Mouse (Mus musculus): Measurements from ENCODE around the gene Siah2. TPM values are rescaled to one million over a fixed set of nuclear protein-coding genes. Genes with fewer than 3 reads are reported as not detected.

Siah2 gene
- total RNA-seq, 2 experiments from 2014 or later: 7.0 to 10.1 TPM

Other genes starting within 250 kb of the Siah2 start
- 10 to 100 TPM; 44.7 to 46.9 TPM for gene Eif2a, start 166.6 kb downstream of the Siah2 start, total RNA-seq (2021)
- 10 to 100 TPM; 10.2 to 13.2 TPM for gene Serp1, start 166.5 kb downstream of the Siah2 start, total RNA-seq (2021)
- 10 to 100 TPM; 89.6 to 93.1 TPM for gene Selenot, start 115.8 kb downstream of the Siah2 start, total RNA-seq (2021)
- under 1 TPM; 0.13 to 0.14 TPM for gene Erich6, start 55.2 kb downstream of the Siah2 start, total RNA-seq (2021)
- not detected for gene Mindy4b-ps, start 129.9 kb upstream of the Siah2 start, total RNA-seq (2021)
- gene Clrn1, start 192.9 kb upstream of the Siah2 start, total RNA-seq (2021): not detected

All from gastrocnemius, postnatal 14 days (tissue).